Mouse (Mus musculus) 416B (cell line): ENCODE results near the gene Dguok.

ENCODE experiments used
- DNase-seq: peaks from one replicate; pipeline ENCODE4 v3.0.0; 2011; ENCODE audit warnings: low read depth

Dguok gene

DNA sequence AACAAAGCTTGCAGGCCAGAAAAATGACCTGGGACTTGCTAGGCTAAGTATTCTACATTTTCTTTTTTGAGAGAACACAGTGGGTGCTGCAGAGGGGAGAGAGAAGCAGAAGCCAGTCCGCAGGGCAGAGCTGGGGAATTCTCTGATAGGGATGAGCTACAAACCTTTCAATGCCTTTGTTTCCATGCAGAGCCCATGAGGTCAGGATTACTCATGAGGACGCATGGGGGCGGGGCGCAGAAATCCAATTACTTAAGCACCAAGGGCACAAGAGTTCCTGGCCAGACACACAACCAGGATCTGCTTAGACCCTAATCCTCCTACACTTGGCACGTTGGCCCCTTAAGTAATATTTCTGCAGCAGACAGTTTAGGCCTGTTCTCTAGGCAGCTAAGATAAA, 71.6 kb downstream of the Dguok start:
- DNase-seq: no peak

GRCm38 (mm10) chr6:83433546-83433945, 73.2 kb downstream of the Dguok start:
- no peak for DNase-seq

- DNase-seq: no peak
These were observed 73.8 kb downstream of the Dguok start for GRCm38 (mm10) chr6:83432966-83433365.
